Mouse (Mus musculus) urinary bladder, postnatal 14 days (tissue): ENCODE measurements at regions not wholly inside any gene's neighbourhood (a gene's known extent, or its start where the extent isn't known, plus 50 kb on each side); places are given as distances from the start of the nearest gene placed in this dataset.

Experiments
- DNase-seq: peaks from one replicate; pipeline ENCODE4 v3.0.0; 2021; ENCODE audit warnings: low spot score

DNA sequence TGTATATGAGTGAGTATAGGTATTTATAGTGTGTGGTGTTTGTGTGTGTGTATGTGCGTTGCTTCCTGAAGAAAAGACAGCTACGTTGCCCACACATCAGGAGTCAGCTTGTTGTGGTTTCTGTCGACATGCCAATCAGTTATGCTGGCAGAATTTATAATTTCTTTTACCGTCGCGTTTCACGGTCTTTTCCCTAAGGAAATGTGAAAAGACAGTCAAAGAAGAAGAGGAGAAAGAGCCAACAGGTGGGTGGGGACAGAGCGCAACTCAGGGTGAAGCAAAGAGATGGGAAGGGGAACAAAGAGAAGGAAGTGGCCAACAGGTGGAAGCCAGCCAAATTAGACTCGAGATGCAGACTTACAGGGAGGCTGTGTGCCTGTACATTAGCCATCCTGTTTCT, 204.2 kb downstream of the Rpap3 start:
- DNase-seq = no peak

DNA sequence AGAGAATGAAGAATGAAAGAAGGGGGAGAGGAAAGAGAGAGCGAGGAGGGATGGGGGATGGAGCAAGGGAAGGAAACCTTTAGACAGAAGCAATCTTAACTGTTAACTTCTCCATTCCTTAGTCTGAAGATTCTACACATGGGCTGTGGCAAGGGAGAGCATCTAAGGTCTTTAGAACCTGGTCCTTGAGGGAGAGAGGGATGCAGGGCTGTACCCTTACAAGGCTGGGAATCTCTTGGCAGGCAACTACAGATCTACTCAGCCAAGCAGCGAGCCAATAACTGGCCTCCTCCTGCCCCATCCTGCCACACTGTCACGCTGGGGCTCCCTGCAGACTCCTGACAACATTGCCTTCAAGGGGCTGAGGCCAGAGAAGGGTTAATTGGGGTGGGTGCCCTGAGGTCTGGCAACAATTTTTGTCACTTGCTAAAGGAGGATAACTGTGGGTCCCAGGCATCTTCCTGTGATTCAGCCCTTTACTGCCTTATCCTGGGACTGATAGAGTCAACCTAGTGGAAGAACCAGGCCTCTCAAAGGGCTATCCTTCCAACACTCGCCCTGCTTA, 205.7 kb downstream of the Rpap3 start:
- no peak for DNase-seq

DNA sequence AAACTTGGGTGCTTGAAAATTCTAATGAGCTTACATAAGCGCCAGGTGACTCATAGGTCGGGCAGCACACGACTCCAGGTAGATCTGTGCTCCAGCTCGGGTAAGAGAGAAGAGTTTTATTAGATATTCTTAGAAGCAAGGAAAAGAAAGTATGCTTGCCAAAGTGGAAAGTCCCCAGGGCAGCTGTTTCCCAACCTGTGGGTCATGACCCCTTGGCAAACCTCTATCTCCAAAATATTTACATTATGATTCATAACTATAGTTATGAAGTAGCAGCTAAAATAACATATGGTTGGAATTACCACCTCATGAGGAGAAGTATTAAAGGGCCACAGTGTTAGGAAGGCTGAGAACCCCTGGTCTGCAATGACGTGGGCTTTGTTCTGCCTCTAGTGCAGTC, 206.4 kb downstream of the Rpap3 start:
- peak; percentile 11 for DNase-seq

DNA sequence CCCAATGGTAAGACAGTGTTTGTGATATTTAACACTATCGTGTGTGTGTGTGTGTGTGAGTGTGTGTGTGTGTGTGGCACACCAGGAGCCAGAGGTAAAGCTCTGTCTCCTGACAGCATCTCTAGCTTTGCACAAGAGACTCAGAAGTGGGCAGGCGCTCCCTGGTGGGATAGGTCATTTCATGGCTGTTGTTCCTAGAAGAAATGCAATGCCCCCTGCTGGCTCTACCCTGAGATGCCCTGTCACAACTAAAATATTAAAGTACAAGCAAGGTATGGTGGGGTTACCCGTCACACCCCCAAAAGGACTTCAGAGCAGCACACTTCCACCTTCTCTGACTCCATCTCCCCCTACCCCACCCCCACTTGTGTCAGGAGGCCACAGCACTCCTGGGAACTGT, 207.2 kb downstream of the Rpap3 start:
- no peak for DNase-seq

DNA sequence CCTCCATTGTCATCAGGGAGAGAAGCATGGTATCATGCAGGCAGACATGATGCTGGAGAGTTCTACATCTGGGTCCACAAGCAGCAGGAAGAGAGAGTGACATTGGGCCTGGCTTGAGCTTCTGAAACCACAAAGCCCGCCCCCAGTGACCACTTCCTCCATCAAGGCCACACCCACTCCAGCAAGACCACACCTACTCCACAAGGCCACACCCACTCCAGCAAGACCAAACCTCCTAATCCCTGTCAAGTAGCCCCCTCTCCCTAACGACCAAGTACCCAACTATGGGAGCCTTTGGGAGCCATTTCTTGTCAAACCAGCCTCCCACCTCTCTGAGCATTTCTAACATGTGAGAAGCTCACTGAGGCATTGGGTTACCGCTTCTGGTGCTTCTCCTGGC, 209.6 kb downstream of the Rpap3 start:
- no peak for DNase-seq

DNA sequence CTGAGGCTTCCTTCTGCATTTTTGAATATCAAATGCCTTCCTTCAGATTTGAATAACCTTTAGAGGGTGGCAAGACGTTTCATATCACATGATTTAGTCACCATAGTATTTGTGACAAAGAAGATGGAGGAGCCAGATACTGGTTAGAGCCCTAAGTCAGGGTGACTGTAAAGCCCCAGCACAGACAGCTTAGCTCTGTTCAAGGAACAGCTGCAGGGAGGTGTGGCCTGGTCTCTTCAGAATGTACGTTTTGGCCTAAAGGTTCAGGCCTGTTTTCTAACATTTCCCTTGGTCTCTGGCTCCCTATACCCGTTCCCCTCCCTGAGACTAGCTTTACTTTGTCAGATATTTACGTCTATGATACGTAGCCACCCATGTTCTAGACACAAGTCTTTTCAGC, 212.3 kb downstream of the Rpap3 start:
- DNase-seq = no peak

DNA sequence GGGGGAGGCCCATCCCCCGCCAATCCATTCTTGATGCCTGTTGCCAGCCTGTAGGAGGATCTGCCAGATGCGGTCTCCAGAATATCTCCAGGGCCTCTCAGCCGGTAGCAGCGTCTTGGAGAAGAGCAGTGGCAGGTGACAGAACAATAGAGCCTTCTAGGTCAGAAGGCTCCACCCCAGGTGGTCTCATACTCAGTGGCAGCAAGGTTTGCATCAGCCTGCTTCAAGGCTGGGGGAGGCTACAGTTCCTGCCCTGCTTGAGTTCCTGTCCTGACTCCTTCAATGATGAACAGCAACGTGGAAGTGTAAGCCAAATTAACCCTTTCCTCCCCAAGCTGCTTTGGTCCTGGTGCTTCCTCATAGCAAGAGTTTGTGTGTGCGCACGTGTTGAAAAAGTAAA, 213.8 kb downstream of the Rpap3 start:
- no peak for DNase-seq

DNA sequence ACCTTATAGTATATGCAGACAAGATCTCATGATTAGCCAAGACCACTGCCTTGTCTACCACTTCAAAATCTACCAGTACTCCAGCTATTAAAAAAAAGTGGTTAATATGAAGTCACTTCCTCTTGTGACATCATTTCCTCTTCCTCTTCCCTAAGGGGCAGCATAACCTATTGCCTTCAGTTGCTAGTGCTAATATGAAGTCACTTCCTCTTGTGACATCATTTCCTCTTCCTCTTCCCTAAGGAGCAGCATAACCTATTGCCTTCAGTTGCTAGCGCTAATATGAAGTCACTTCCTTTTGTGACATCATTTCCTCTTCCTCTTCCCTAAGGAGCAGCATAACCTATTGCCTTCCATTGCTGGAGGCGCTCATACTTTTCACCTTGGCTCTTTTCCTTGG, 218.2 kb downstream of the Rpap3 start:
- no peak for DNase-seq

DNA sequence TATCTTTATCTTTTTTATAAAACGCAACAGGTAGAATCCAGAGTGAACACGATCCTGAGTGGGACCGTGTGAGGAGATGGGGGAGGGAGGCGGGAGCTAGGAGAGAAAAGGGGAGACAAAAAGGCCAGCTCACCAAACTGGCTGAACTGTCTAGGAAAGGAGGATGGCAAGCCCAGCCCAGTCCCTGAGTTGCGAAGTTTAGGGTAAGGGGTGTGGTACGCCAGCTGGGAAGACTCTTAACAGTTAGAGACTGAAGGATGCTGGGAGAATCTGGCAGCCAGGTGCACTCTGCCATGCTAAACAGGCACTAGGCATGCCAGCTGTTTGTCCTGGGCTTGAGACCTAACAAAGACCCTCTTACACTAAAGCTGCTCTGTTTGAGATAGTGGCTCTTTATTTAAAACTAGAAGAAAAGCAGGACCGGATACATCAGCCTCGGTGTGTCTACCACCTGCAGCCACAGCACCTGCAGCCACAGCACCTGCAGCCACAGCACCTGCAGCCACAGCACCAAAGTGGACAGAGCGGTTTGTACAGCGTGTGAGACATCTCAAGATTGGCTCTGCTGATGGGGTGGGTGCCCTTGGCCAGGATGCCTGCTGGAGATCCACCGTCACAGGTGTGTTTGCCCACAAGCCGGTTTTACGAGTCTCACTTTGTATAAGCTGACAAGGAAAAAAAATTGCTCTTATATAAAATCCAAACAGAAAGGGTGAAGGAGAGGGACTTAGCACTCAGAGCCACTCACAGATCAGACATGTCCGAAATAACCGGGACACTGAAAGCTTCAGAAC, 225.1 kb upstream of the Amigo2 start:
- DNase-seq = peak; percentile 53

DNA sequence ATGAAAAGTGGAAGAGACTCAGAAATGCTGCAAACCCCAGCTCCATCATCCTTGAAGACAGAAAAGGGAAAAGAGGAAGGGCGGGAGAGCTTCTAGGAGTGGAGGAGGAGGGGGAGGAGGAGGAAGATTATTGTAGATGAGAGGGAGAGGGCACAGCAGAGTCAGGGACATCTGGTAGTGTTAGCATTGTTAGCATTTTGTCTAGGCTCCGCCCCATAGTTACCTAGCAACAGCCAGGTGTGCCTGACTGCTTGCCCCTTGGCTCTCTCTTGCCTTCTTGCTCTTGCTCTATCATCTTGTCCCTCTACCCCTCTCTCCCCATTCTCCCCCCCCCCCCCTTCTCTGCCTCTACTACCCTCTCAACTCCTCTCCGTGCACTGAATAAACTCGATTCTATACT, 224.4 kb upstream of the Amigo2 start:
- DNase-seq = no peak

DNA sequence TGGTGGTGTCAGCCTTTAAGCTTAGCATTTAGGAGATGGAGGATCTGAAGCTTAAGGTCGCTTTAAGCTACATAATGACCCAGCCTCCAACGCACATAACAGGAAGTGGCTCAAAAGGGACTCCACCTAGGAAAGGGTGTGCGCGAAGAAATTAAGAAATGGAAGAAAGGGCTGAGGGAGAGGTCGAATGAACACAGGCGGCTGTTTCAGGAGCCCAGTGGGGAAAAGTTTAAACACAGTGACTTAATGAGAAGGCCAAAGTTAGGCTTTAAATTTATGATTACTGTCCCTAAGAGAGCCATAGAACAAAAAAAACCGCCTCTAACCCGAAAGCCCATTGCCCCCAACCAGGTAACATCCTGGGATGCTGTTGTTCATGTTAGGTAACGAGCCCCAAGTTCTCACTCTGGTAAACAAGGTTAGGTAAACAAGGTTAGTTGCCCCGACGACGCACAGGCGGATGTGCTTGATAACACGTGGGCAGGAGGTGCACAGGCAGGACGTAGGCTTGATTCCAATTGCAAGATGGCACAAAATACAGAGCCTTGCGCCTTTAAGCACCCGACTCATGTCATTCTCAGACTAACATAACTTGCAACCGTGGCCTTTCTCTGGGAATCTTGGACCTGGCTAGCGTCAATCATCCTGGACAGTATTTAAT, 222.7 kb upstream of the Amigo2 start:
- no peak for DNase-seq

DNA sequence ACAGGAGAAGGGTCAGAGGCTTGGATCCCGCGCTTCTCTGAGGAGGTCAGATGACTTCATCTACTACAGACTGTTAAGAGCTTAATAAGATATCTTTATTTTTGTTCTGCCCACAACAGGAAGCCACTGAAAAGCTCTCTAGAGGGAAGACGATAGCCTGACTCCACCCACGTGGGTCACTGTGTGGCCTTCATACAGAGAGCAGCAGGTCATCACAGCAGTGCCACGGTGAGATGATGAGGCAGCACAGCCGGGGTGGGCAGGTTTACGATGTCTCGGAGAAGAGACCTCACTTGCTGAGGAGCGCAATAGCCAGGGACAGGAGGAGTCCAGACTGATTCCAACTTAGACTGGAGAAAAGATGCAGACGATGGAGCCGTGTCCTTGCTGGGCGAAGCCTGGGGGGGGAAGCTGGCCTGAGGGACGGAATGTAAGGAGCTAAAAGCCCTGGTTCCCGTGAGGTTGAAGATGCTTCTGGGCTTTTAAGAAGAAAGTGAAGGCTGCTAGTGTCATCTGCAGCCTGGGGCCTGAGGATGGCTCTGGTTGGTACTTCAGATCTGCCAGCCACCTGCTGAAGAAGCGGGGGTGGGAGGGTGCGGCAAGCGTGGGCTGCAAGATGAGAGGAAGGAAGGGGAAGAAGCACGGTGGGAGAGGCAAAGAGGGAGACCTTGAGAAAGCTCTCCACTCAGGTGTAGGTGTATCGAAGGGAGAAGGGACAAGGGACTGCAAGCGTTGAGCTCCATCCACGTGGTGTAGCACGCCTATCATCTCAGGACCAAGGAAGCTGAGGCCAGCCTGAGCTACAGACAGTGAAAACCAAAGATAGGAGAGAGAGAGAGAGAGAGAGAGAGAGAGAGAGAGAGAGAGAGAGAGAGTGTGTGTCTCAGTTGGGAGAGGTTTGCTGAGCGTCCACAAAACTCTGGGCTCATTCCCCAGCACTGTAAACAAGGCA, 221.9 kb upstream of the Amigo2 start:
- no peak for DNase-seq

DNA sequence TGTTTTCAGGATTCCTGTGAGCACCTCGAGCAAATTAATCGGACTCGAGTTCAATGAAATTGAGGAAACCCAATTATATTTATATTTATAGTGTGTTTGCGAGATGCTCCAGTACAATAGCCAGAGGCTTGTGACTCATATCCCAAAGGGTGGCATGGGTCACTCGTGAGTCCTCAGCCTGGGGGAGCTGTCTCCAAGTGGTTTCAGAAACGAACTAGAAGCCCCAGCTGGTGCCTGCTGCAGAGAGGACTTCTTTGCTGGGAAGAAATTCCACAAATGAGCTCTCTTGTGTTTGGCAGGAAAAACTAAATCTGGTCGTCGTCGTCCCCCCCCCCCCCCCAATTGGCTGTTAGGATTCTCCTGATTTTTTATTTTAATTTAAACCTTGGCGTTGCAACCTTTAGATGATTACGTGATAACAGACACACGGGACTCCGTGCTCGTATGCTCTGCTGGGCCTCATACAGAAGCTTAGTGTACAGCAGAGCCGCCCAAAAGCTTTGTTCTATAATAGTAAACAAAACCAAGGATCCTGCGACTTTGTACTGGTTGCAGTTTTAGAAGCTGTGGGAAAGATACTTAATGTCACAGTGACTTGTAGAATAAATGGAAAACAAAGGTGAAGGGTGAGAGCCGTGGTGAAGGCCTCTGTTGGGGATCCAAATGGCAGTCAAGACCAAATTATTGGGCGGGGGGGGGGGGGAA, 220.8 kb upstream of the Amigo2 start:
- DNase-seq = no peak

DNA sequence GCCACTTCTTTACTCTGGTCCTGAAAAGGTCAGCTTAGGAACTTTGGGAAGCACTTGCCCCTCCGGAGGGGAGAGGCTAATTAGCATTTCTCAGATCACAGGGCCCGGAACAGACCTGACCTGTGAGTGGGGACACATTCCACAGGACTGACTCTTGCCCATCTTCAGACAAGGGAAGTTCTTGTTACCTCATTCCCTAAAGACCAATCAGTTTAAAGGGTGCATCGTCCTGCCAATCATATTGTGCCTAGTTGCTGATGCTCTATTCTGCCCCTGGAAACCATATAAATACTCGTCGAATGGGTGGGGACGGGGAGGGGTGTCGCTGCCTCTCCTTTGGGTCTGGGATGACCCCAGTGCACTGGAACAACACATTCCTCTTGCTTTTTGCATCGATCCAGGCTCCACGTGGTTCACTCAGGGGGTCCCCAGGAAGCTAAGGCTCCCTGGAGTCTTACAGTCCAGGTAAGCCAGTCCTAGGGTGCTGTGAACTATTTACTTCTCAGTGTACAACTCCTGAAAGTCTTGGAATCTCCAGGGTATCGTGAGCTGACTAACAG, 219.9 kb upstream of the Amigo2 start:
- no peak for DNase-seq

DNA sequence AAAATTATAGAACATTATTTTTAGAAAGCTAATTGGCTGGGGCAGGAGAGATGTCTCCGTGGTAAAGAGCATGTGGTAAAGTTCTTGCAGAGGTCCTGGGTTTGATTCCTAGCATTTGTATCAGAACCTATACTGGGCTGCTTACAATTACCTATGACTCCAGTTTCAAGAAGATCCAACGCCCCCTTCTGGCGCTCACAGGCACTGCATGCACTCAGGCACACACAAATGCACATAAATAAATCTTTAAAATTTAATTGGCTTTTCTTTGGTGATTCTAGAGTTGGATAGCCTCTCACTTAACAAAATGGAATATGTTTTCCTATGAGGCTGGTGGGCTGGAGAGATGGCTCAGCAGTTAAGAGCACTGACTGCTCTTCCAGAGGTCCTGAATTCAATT, 219.0 kb upstream of the Amigo2 start:
- DNase-seq = no peak

DNA sequence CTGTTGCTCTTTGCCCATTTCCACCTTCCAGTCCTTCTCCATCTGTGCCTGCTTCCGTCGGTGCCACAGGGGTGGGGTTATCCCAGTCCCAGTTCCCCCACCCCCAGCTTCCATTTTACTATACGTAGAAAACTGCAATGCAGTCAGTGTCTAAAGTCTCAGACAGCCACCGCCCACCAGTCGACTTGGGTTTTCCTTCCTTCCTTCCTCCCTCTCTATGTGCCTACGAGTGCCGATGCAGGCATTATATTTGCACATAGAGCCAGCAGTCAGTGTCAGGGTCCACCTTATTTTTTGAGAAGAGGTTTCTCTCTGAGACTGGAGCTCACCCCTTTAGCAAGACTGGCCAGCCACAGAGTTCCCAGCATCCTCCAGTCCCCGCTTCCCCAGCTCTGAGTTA, 218.3 kb upstream of the Amigo2 start:
- no peak for DNase-seq

DNA sequence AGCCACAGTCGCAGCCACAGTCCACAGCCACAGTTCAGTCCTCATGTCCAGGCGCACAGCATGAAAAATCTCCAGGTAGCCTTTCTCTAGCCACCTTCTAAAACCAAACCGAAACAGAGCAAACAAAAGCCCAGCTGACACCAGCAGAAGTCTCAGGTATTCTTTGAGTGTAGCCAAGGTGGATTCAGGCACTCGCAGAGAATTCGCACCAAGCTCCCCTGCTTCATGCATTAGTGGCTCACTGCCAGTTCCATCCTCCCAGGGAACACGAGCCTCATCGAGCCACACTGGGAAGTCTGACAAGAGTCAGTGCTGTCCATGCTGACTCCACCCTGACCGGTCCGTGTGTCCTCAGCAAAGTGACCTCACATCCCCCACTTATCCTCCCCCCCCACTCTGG, 217.7 kb upstream of the Amigo2 start:
- no peak for DNase-seq

DNA sequence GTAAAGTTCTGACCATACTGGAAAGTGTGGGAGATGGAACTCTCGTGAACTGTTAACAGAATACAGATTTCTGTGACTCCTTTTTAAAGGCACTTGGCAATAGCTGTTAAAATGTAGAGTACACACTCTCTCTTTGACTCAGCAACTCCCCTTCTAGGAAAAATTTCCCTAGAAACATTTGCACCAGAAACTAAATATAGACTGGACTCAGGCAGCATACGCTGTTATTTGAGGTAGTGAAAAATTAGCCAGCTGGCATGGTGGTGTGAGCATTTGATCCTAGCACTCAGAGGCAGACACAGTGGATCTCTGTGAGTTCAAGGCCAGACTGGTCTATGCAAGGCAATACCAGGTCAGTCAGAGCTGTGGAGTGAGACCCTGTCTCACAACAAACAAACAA, 215.5 kb upstream of the Amigo2 start:
- DNase-seq = no peak

DNA sequence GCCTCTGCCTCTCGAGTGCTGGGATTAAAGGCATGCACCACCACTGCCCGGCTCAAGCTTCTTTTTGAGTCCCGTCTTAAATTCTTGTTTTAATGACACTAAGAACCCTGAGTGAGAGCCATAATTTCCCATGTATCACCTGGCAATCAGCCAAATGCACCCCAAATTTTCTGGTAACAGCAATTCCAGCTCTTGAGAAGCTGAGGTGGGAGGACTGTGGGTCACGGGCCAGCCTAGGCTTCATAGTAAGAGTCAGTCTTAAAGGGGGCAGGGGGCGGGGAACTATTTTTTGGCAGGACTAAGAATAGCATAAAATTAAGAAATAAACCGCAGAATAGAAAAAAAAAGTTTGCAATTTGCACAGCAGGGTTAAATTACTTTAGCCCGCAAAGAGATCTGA, 214.9 kb upstream of the Amigo2 start:
- DNase-seq = no peak

DNA sequence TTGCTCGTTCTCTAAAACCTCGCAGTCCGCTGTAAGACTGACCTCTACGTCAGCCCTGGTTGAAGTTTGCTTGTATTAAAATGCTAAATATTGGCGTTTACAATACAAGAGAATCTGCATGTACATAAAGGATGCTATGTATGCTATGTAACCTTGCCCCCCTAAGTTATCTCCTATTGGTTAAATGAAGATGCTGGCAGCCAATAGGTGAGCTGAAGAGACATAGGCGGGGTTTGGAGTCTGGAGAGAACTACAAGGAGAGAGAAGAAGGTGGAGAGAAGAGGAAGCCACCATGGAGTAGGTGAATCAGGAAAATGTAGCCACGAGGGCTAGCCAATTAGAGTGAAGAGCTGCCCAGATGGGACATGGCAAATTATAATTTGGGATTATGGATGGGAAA, 214.0 kb upstream of the Amigo2 start:
- DNase-seq = no peak

DNA sequence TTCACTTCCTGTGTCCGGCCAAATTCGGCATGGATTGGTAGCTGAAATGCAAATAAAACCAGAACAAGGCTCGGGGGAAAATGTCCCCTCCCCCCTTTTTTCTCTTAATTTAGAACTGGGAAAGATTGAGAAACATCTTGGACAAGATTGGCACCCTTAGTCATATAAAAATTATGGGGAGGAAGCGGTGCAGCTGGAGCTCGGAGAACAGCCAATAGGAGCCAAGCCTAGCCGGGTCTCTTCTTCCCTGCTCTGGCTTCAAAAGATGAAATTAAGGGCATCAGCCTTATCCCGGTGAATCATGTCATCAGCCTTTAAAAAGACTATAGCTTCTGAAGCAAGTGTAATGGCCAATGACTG, 213.3 kb upstream of the Amigo2 start:
- DNase-seq = no peak
